Mouse (Mus musculus) cerebellum, adult 2 months (tissue): ENCODE measurements at regions not wholly inside any gene's neighbourhood (a gene's known extent, or its start where the extent isn't known, plus 50 kb on each side); places are given as distances from the start of the nearest gene placed in this dataset.

Source experiments
- DNase-seq, 2 experiments: peaks; one replicate each; pipeline ENCODE4 v3.0.0; 2021
- H3K27ac ChIP-seq: fragments of 200-500 bp; 2 replicates; pipeline ENCODE4 v1.5.1; 2012; ENCODE audit warnings: low read length, control low read depth, inconsistent platforms; ENCODE audit not compliant: insufficient read depth
- H3K27me3 ChIP-seq: fragments of 200-500 bp; 2 replicates; pipeline ENCODE4 v1.6.1; 2012; ENCODE audit warnings: inconsistent platforms, mild to moderate bottlenecking, low read length, moderate library complexity; ENCODE audit not compliant: control insufficient read depth, insufficient read depth
- H3K4me1 ChIP-seq: fragments of 200-500 bp; 2 replicates; pipeline ENCODE4 v1.6.1; 2011; ENCODE audit warnings: low read length; ENCODE audit not compliant: control insufficient read depth, insufficient read depth
- H3K4me3 ChIP-seq: fragments of 200-500 bp; replicated peaks from 2 replicates; pipeline ENCODE3; 2011; ENCODE audit warnings: mild to moderate bottlenecking, low read depth, low read length, control low read depth; ENCODE audit not compliant: insufficient read depth
- CTCF ChIP-seq: fragments of 200-500 bp; IDR thresholded peaks from 2 replicates; pipeline ENCODE4 v1.5.1; 2011; ENCODE audit warnings: low read depth, mild to moderate bottlenecking, control low read depth, low read length, moderate library complexity, borderline replicate concordance; ENCODE audit not compliant: insufficient read depth
- POLR2A ChIP-seq: fragments of 200-500 bp; IDR thresholded peaks from 2 replicates; pipeline ENCODE4 v1.6.1; 2011; ENCODE audit warnings: low read length, control low read depth, borderline replicate concordance; ENCODE audit not compliant: insufficient read depth
- WGBS: fragments of 180-500 bp; shearing (Covaris S2); methylation state at CpG from one replicate; pipeline ENCODE4 v1.1.7; 2018; 5-methylcytosine and 5-hydroxymethylcytosine counted together

GRCm38 (mm10) chr17:15646768-15647167 is 58.0 kb upstream of the Chd1 start:
- no peak for TF ChIP-seq POLR2A
- TF ChIP-seq CTCF, result no peak
- Histone ChIP-seq H3K27me3 (no peaks in the 10 kb centered on the region), H3K4me1 (no peaks in the 10 kb centered on the region), H3K4me3 (no peak overlapping the region), H3K27ac (no peak overlapping the region)
- 12% methylated on average over 1 of the region's 1 CpGs for WGBS
- DNase-seq, result no peak

GRCm38 (mm10) chr17:15650089-15650742 is 54.6 kb upstream of the Chd1 start:
- Histone ChIP-seq H3K27ac (no peak overlapping the region), H3K4me3 (no peak overlapping the region), H3K4me1 (no peaks in the 10 kb centered on the region), H3K27me3 (no peaks in the 10 kb centered on the region)
- no peak for TF ChIP-seq POLR2A
- no peak for TF ChIP-seq CTCF
- WGBS, result 74% methylated on average over 8 of the region's 8 CpGs
- DNase-seq, result no peak

GRCm38 (mm10) chr17:15651869-15652268 is 52.9 kb upstream of the Chd1 start:
- no peak for DNase-seq
- Histone ChIP-seq H3K27ac (no peak overlapping the region), H3K4me1 (no peaks in the 10 kb centered on the region), H3K4me3 (no peak overlapping the region), H3K27me3 (no peaks in the 10 kb centered on the region)
- WGBS, result 83% methylated on average over 3 of the region's 3 CpGs
- TF ChIP-seq CTCF (no peak), POLR2A (no peak)
